Mouse (Mus musculus) MEL-GATA-1-ER (cell line): ENCODE measurements around the gene Vps13d.

Source experiments
- DNase-seq: peaks from one replicate; pipeline ENCODE4 v3.0.0-alpha.2; 2012; ENCODE audit warnings: low read depth; ENCODE audit errors: extremely low read depth

Gene Vps13d

GRCm38 (mm10) chr4:145037631-145038416 is 157.0 kb downstream of the Vps13d start:
- DNase-seq, result no peak

GRCm38 (mm10) chr4:145037006-145037405 is 157.8 kb downstream of the Vps13d start:
- no peak for DNase-seq

- peak; percentile 50 for DNase-seq
Measured at GRCm38 (mm10) chr4:145035450-145035849, 159.4 kb downstream of the Vps13d start.

GRCm38 (mm10) chr4:145034506-145035243 is 160.1 kb downstream of the Vps13d start:
- peak; percentile 62 for DNase-seq

- peak; percentile 83 for DNase-seq
Measured at GRCm38 (mm10) chr4:145033392-145033791, 161.4 kb downstream of the Vps13d start.

GRCm38 (mm10) chr4:145032637-145033036 is 162.2 kb downstream of the Vps13d start:
- no peak for DNase-seq

- DNase-seq, result no peak
Measured at GRCm38 (mm10) chr4:145031510-145031909, 163.3 kb downstream of the Vps13d start.

- no peak for DNase-seq
Measured at GRCm38 (mm10) chr4:145026449-145026851, 168.4 kb downstream of the Vps13d start.

GRCm38 (mm10) chr4:145025409-145025762 is 169.4 kb downstream of the Vps13d start:
- DNase-seq, result no peak

GRCm38 (mm10) chr4:145024694-145025408 is 170.0 kb downstream of the Vps13d start:
- no peak for DNase-seq

GRCm38 (mm10) chr4:145023911-145024310 is 170.9 kb downstream of the Vps13d start:
- no peak for DNase-seq

GRCm38 (mm10) chr4:145022815-145023214 is 172.0 kb downstream of the Vps13d start:
- no peak for DNase-seq

GRCm38 (mm10) chr4:145022211-145022610 is 172.6 kb downstream of the Vps13d start:
- DNase-seq, result no peak

GRCm38 (mm10) chr4:145020383-145020782 is 174.4 kb downstream of the Vps13d start:
- no peak for DNase-seq

GRCm38 (mm10) chr4:145019121-145019714 is 175.6 kb downstream of the Vps13d start:
- DNase-seq, result no peak

GRCm38 (mm10) chr4:145017745-145018144 is 177.1 kb downstream of the Vps13d start:
- no peak for DNase-seq

GRCm38 (mm10) chr4:145016669-145017068 is 178.1 kb downstream of the Vps13d start:
- no peak for DNase-seq

- DNase-seq, result no peak
Measured at GRCm38 (mm10) chr4:145014632-145014960, 180.2 kb downstream of the Vps13d start.

- DNase-seq, result no peak
Measured at GRCm38 (mm10) chr4:145013760-145014631, 180.8 kb downstream of the Vps13d start.

GRCm38 (mm10) chr4:145013187-145013586 is 181.6 kb downstream of the Vps13d start:
- DNase-seq, result no peak

GRCm38 (mm10) chr4:145011156-145011555 is 183.6 kb downstream of the Vps13d start:
- no peak for DNase-seq
